Mouse (Mus musculus) liver, embryonic 15.5 days (tissue): ENCODE results near the gene Maml3. TPM values are rescaled to one million over a fixed set of nuclear protein-coding genes. Genes with fewer than 3 reads are reported as not detected.
A peak's percentile ranks its signal among the peaks of the same experiment; 100 is the strongest.

Source experiments
- ATAC-seq: fragments of 200-750 bp; cut with Nextera tagmentation; 2 replicates; pipeline ENCODE4 v1.8.0; 2017; ENCODE audit warnings: moderate number of reproducible peaks, mild to moderate bottlenecking, moderate library complexity; ENCODE audit not compliant: insufficient read depth
- H3K27ac ChIP-seq: fragments of 300-500 bp; sonication (generic); replicated peaks from 2 replicates; pipeline ENCODE4 v1.5.1; 2015; ENCODE audit warnings: mild to moderate bottlenecking, inconsistent platforms
- H3K27me3 ChIP-seq: fragments of 300-500 bp; sonication (generic); 2 replicates; pipeline ENCODE4 v1.6.1; 2015; ENCODE audit warnings: mild to moderate bottlenecking, inconsistent platforms
- H3K36me3 ChIP-seq: fragments of 300-500 bp; sonication (generic); replicated peaks from 2 replicates; pipeline ENCODE4 v1.6.1; 2015; ENCODE audit warnings: moderate library complexity, mild to moderate bottlenecking, inconsistent platforms
- H3K4me1 ChIP-seq: fragments of 300-500 bp; sonication (generic); replicated peaks from 2 replicates; pipeline ENCODE4 v1.6.1; 2015; ENCODE audit warnings: inconsistent platforms
- H3K4me2 ChIP-seq: fragments of 300-500 bp; sonication (generic); 2 replicates; pipeline ENCODE4 v1.6.1; 2015; ENCODE audit warnings: moderate library complexity, mild to moderate bottlenecking, inconsistent platforms
- H3K4me3 ChIP-seq: fragments of 300-500 bp; sonication (generic); replicated peaks from 2 replicates; pipeline ENCODE4 v1.5.1; 2015; ENCODE audit warnings: mild to moderate bottlenecking, inconsistent platforms
- H3K9ac ChIP-seq: fragments of 300-500 bp; sonication (generic); 2 replicates; pipeline ENCODE4 v1.6.1; 2015; ENCODE audit warnings: moderate library complexity, mild to moderate bottlenecking, inconsistent platforms
- H3K9me3 ChIP-seq: fragments of 300-500 bp; sonication (generic); replicated peaks from 2 replicates; pipeline ENCODE4 v1.6.1; 2016; ENCODE audit warnings: inconsistent platforms
- WGBS: fragments of 180-500 bp; shearing (Covaris S2); methylation state at CpG from one replicate; pipeline ENCODE4 v1.1.7; 2015; ENCODE audit warnings: mixed read lengths; ENCODE audit not compliant: insufficient replicate concordance; 5-methylcytosine and 5-hydroxymethylcytosine counted together
- polyA plus RNA-seq: library from polyadenylated mRNA; unstranded; fragments of >200 nt; fragmentation: Nextera tagmentation; extraction: Ambion mirVana; gene quantifications from 2 replicates; pipeline ENCODE4 v1.2.1, GENCODE M21; 2015

The Maml3 gene
- polyA plus RNA-seq, 1 experiment from 2014 or later = 0.73 TPM

GRCm38 (mm10) chr3:51799650-51800049 is 305.2 kb downstream of the Maml3 start:
- Histone ChIP-seq H3K9me3 (no peaks in the 10 kb centered on the region), H3K36me3 (no peaks in the 10 kb centered on the region), H3K27me3 (no peaks in the 10 kb centered on the region), H3K4me1 (no peaks in the 10 kb centered on the region; the same call in 1 of the 2 replicates), H3K9ac (no peak overlapping the region), H3K4me2 (no peak overlapping the region), H3K27ac (no peak overlapping the region), H3K4me3 (no peak overlapping the region)
- 70% methylated on average over 9 of the region's 9 CpGs for WGBS
- no peak for ATAC-seq

- H3K36me3 ChIP-seq = no peaks in the 10 kb centered on the region
- 57% methylated on average over 6 of the region's 6 CpGs for WGBS
- H3K4me1 ChIP-seq = no peaks in the 10 kb centered on the region; the same call in 1 of the 2 replicates
- H3K9me3 ChIP-seq = no peaks in the 10 kb centered on the region
- H3K27ac ChIP-seq = no peak overlapping the region
- ATAC-seq = no peak
- no peak overlapping the region for H3K9ac ChIP-seq
- no peaks in the 10 kb centered on the region for H3K27me3 ChIP-seq
- H3K4me3 ChIP-seq = no peak overlapping the region
- peak overlapping the region; percentile 40; the same call in 1 of the 2 replicates for H3K4me2 ChIP-seq
These were observed 308.0 kb downstream of the Maml3 start for GRCm38 (mm10) chr3:51796838-51797237.

- Histone ChIP-seq H3K9me3 (no peaks in the 10 kb centered on the region), H3K4me3 (no peak overlapping the region), H3K27ac (no peak overlapping the region), H3K27me3 (no peaks in the 10 kb centered on the region), H3K4me2 (peak overlapping the region; percentile 40), H3K36me3 (no peaks in the 10 kb centered on the region), H3K9ac (no peak overlapping the region), H3K4me1 (no peaks in the 10 kb centered on the region; the same call in 1 of the 2 replicates)
- 46% methylated on average over 12 of the region's 12 CpGs for WGBS
- ATAC-seq = no peak
These were observed 308.6 kb downstream of the Maml3 start for GRCm38 (mm10) chr3:51796219-51796828.

- whole genome bisulfite sequencing = 59% methylated on average over 7 of the region's 7 CpGs
These were observed 313.3 kb downstream of the Maml3 start for GRCm38 (mm10) chr3:51791542-51791941.

GRCm38 (mm10) chr3:51789389-51789904 is 315.4 kb downstream of the Maml3 start:
- no peak for ATAC-seq
- H3K27ac ChIP-seq = peak overlapping the region; percentile 45; the same call in 1 of the 2 replicates
- no peaks in the 10 kb centered on the region for H3K36me3 ChIP-seq
- no peaks in the 10 kb centered on the region for H3K9me3 ChIP-seq
- H3K9ac ChIP-seq = no peak overlapping the region
- peak overlapping the region; percentile 51 for H3K4me2 ChIP-seq
- WGBS = 49% methylated on average over 10 of the region's 10 CpGs
- no peaks in the 10 kb centered on the region for H3K27me3 ChIP-seq
- peak overlapping the region; percentile 29; the same call in 1 of the 2 replicates for H3K4me3 ChIP-seq
- H3K4me1 ChIP-seq = peaks cover 19% of the 10 kb centered on the region; the same call in 1 of the 2 replicates

More at GRCm38 (mm10) chr3:51791542-51791941, 313.3 kb downstream of the Maml3 start:
- no peaks in the 10 kb centered on the region for H3K9me3 ChIP-seq
- H3K27me3 ChIP-seq = no peaks in the 10 kb centered on the region
- peaks cover 19% of the 10 kb centered on the region for H3K4me1 ChIP-seq
- no peak overlapping the region for H3K4me2 ChIP-seq
- no peak overlapping the region for H3K27ac ChIP-seq
- H3K4me3 ChIP-seq = no peak overlapping the region
- H3K9ac ChIP-seq = no peak overlapping the region
- no peak for ATAC-seq
- no peaks in the 10 kb centered on the region for H3K36me3 ChIP-seq

GRCm38 (mm10) chr3:51788591-51789339 is 316.1 kb downstream of the Maml3 start:
- H3K9ac ChIP-seq = no peak overlapping the region
- peaks cover 19% of the 10 kb centered on the region; the same call in 1 of the 2 replicates for H3K4me1 ChIP-seq
- no peaks in the 10 kb centered on the region for H3K27me3 ChIP-seq
- H3K27ac ChIP-seq = peak overlapping the region; percentile 45; the same call in 1 of the 2 replicates
- WGBS = 3% methylated on average over 17 of the region's 17 CpGs
- H3K9me3 ChIP-seq = no peaks in the 10 kb centered on the region
- H3K36me3 ChIP-seq = no peaks in the 10 kb centered on the region
- ATAC-seq = no peak
- H3K4me2 ChIP-seq = peak overlapping the region; percentile 51
- peak overlapping the region; percentile 29 for H3K4me3 ChIP-seq

GRCm38 (mm10) chr3:51787945-51788344 is 316.9 kb downstream of the Maml3 start:
- no peak overlapping the region for H3K27ac ChIP-seq
- no peak overlapping the region for H3K4me2 ChIP-seq
- no peaks in the 10 kb centered on the region for H3K36me3 ChIP-seq
- 69% methylated on average over 2 of the region's 2 CpGs for whole genome bisulfite sequencing
- no peaks in the 10 kb centered on the region for H3K9me3 ChIP-seq
- no peak overlapping the region for H3K4me3 ChIP-seq
- no peak for ATAC-seq
- peaks cover 19% of the 10 kb centered on the region; the same call in 1 of the 2 replicates for H3K4me1 ChIP-seq
- H3K9ac ChIP-seq = no peak overlapping the region
- no peaks in the 10 kb centered on the region for H3K27me3 ChIP-seq

- H3K9ac ChIP-seq = no peak overlapping the region
- H3K36me3 ChIP-seq = no peaks in the 10 kb centered on the region
- H3K27ac ChIP-seq = no peak overlapping the region
- H3K4me2 ChIP-seq = no peak overlapping the region
- H3K4me1 ChIP-seq = peaks cover 19% of the 10 kb centered on the region; the same call in 1 of the 2 replicates
- no peaks in the 10 kb centered on the region for H3K27me3 ChIP-seq
- 63% methylated on average over 7 of the region's 7 CpGs for WGBS
- H3K4me3 ChIP-seq = no peak overlapping the region
- ATAC-seq = no peak
- H3K9me3 ChIP-seq = no peaks in the 10 kb centered on the region
These were observed 319.1 kb downstream of the Maml3 start for GRCm38 (mm10) chr3:51785796-51786195.

- H3K4me3 ChIP-seq = no peak overlapping the region
- no peak overlapping the region for H3K27ac ChIP-seq
- 41% methylated on average over 10 of the region's 10 CpGs for WGBS
- no peaks in the 10 kb centered on the region for H3K4me1 ChIP-seq
- H3K4me2 ChIP-seq = no peak overlapping the region
- H3K9me3 ChIP-seq = no peaks in the 10 kb centered on the region
- H3K36me3 ChIP-seq = no peaks in the 10 kb centered on the region
- H3K27me3 ChIP-seq = no peaks in the 10 kb centered on the region
- ATAC-seq = no peak
- H3K9ac ChIP-seq = no peak overlapping the region
These were observed 322.7 kb downstream of the Maml3 start for GRCm38 (mm10) chr3:51782191-51782590.

- no peak overlapping the region for H3K27ac ChIP-seq
- 40% methylated on average over 16 of the region's 16 CpGs for WGBS
- ATAC-seq = no peak
- H3K36me3 ChIP-seq = no peaks in the 10 kb centered on the region
- H3K4me1 ChIP-seq = no peaks in the 10 kb centered on the region
- H3K9me3 ChIP-seq = no peaks in the 10 kb centered on the region
- no peak overlapping the region for H3K4me2 ChIP-seq
- H3K9ac ChIP-seq = no peak overlapping the region
- H3K4me3 ChIP-seq = no peak overlapping the region
- H3K27me3 ChIP-seq = no peaks in the 10 kb centered on the region
These were observed 325.9 kb downstream of the Maml3 start for GRCm38 (mm10) chr3:51778738-51779592.
